Mouse (Mus musculus) intestine, embryonic 16.5 days (tissue): ENCODE measurements at regions not wholly inside any gene's neighbourhood (a gene's known extent, or its start where the extent isn't known, plus 50 kb on each side); places are given as distances from the start of the nearest gene placed in this dataset.

Experiments used
- ATAC-seq: fragments of 200-750 bp; cut with Nextera tagmentation; 2 replicates; pipeline ENCODE4 v1.8.0; 2017; ENCODE audit warnings: moderate TSS enrichment, moderate library complexity
- H3K27ac ChIP-seq: fragments of 300-500 bp; sonication (generic); 2 replicates; pipeline ENCODE4 v1.5.1; 2014; ENCODE audit warnings: mild to moderate bottlenecking, low read length
- H3K27me3 ChIP-seq: fragments of 300-500 bp; sonication (generic); replicated peaks from 2 replicates; pipeline ENCODE4 v1.6.1; 2014; ENCODE audit warnings: low read length, control low read depth, mixed read lengths; ENCODE audit not compliant: control insufficient read depth, insufficient read depth
- H3K36me3 ChIP-seq: fragments of 300-500 bp; sonication (generic); 2 replicates; pipeline ENCODE4 v1.6.1; 2014; ENCODE audit warnings: low read length, control low read depth; ENCODE audit not compliant: control insufficient read depth, insufficient read depth
- H3K4me1 ChIP-seq: fragments of 300-500 bp; sonication (generic); 2 replicates; pipeline ENCODE4 v1.6.1; 2014; ENCODE audit warnings: low read length, control low read depth, mixed read lengths; ENCODE audit not compliant: control insufficient read depth, insufficient read depth
- H3K4me2 ChIP-seq: fragments of 300-500 bp; sonication (generic); 2 replicates; pipeline ENCODE4 v1.6.1; 2014; ENCODE audit warnings: low read depth, low read length, control low read depth
- H3K4me3 ChIP-seq: fragments of 300-500 bp; sonication (generic); 2 replicates; pipeline ENCODE4 v1.5.1; 2014; ENCODE audit warnings: mild to moderate bottlenecking, low read length
- H3K9ac ChIP-seq: fragments of 300-500 bp; sonication (generic); 2 replicates; pipeline ENCODE4 v1.6.1; 2014; ENCODE audit warnings: low read depth, low read length
- H3K9me3 ChIP-seq: fragments of 300-500 bp; sonication (generic); 2 replicates; pipeline ENCODE4 v1.6.1; 2016; ENCODE audit warnings: low read length, control low read depth; ENCODE audit not compliant: control insufficient read depth
- WGBS: fragments of 180-500 bp; shearing (Covaris S2); extraction: QIAGEN DNeasy Blood & Tissue Kit; methylation state at CpG from one replicate; pipeline ENCODE4 v1.1.7; 2014; 5-methylcytosine and 5-hydroxymethylcytosine counted together

- Histone ChIP-seq H3K9ac (no peak overlapping the region), H3K4me3 (no peak overlapping the region), H3K4me2 (no peak overlapping the region), H3K9me3 (no peaks in the 10 kb centered on the region), H3K36me3 (no peaks in the 10 kb centered on the region), H3K27ac (no peak overlapping the region), H3K27me3 (no peaks in the 10 kb centered on the region), H3K4me1 (no peaks in the 10 kb centered on the region; the same call in 1 of the 2 replicates)
- 91% methylated on average over 4 of the region's 4 CpGs for WGBS
- no peak for ATAC-seq
Observed at GRCm38 (mm10) chr3:41460131-41460530, 95.4 kb upstream of the Jade1 start.

- WGBS = 91% methylated on average over 6 of the region's 6 CpGs
- Histone ChIP-seq H3K4me2 (no peak overlapping the region), H3K27me3 (no peaks in the 10 kb centered on the region), H3K4me1 (no peaks in the 10 kb centered on the region; the same call in 1 of the 2 replicates), H3K27ac (no peak overlapping the region), H3K4me3 (no peak overlapping the region), H3K9me3 (no peaks in the 10 kb centered on the region), H3K9ac (no peak overlapping the region), H3K36me3 (no peaks in the 10 kb centered on the region)
- no peak for ATAC-seq
Observed at GRCm38 (mm10) chr3:41458156-41458555, 97.4 kb upstream of the Jade1 start.

- H3K4me2 ChIP-seq = no peak overlapping the region
- no peaks in the 10 kb centered on the region for H3K27me3 ChIP-seq
- no peaks in the 10 kb centered on the region for H3K4me1 ChIP-seq
- no peak for ATAC-seq
- H3K36me3 ChIP-seq = no peaks in the 10 kb centered on the region
- no peak overlapping the region for H3K27ac ChIP-seq
- no peak overlapping the region for H3K9ac ChIP-seq
- H3K4me3 ChIP-seq = no peak overlapping the region
- H3K9me3 ChIP-seq = no peaks in the 10 kb centered on the region
- 78% methylated on average over 3 of the region's 3 CpGs for WGBS
Observed at GRCm38 (mm10) chr3:41453525-41453924, 102.0 kb upstream of the Jade1 start.

GRCm38 (mm10) chr3:41452716-41453090 lies 102.8 kb upstream of the Jade1 start:
- no peak overlapping the region for H3K9ac ChIP-seq
- no peaks in the 10 kb centered on the region for H3K9me3 ChIP-seq
- H3K4me1 ChIP-seq = no peaks in the 10 kb centered on the region
- no peak overlapping the region for H3K4me2 ChIP-seq
- 56% methylated on average over 3 of the region's 3 CpGs for WGBS
- ATAC-seq = no peak
- H3K27ac ChIP-seq = no peak overlapping the region
- H3K36me3 ChIP-seq = no peaks in the 10 kb centered on the region
- no peaks in the 10 kb centered on the region for H3K27me3 ChIP-seq
- no peak overlapping the region for H3K4me3 ChIP-seq

GRCm38 (mm10) chr3:41452020-41452715 lies 103.4 kb upstream of the Jade1 start:
- no peaks in the 10 kb centered on the region for H3K36me3 ChIP-seq
- H3K9me3 ChIP-seq = no peaks in the 10 kb centered on the region
- no peak overlapping the region for H3K4me3 ChIP-seq
- no peak overlapping the region for H3K27ac ChIP-seq
- H3K4me2 ChIP-seq = no peak overlapping the region
- 65% methylated on average over 3 of the region's 3 CpGs for WGBS
- H3K27me3 ChIP-seq = no peaks in the 10 kb centered on the region
- peak; percentile 94 for ATAC-seq
- H3K9ac ChIP-seq = no peak overlapping the region
- no peaks in the 10 kb centered on the region for H3K4me1 ChIP-seq

- no peak overlapping the region for H3K9ac ChIP-seq
- no peaks in the 10 kb centered on the region for H3K27me3 ChIP-seq
- no peak overlapping the region for H3K4me3 ChIP-seq
- H3K9me3 ChIP-seq = no peaks in the 10 kb centered on the region
- no peaks in the 10 kb centered on the region for H3K36me3 ChIP-seq
- H3K27ac ChIP-seq = no peak overlapping the region
- no peak overlapping the region for H3K4me2 ChIP-seq
- 63% methylated on average over 1 of the region's 1 CpGs for WGBS
- ATAC-seq = no peak
- H3K4me1 ChIP-seq = no peaks in the 10 kb centered on the region
Observed at GRCm38 (mm10) chr3:41450696-41451095, 104.8 kb upstream of the Jade1 start.

GRCm38 (mm10) chr3:41444243-41444753 lies 111.2 kb upstream of the Jade1 start:
- WGBS = 93% methylated on average over 9 of the region's 9 CpGs
- Histone ChIP-seq H3K36me3 (no peaks in the 10 kb centered on the region), H3K4me3 (no peak overlapping the region), H3K9me3 (no peaks in the 10 kb centered on the region), H3K4me1 (no peaks in the 10 kb centered on the region), H3K27me3 (no peaks in the 10 kb centered on the region), H3K4me2 (no peak overlapping the region), H3K9ac (no peak overlapping the region), H3K27ac (no peak overlapping the region)
- ATAC-seq = no peak

GRCm38 (mm10) chr3:41436238-41436637 lies 119.3 kb upstream of the Jade1 start:
- Histone ChIP-seq H3K27me3 (no peaks in the 10 kb centered on the region), H3K9me3 (no peaks in the 10 kb centered on the region), H3K9ac (no peak overlapping the region), H3K4me2 (no peak overlapping the region), H3K4me3 (no peak overlapping the region), H3K27ac (no peak overlapping the region), H3K36me3 (no peaks in the 10 kb centered on the region), H3K4me1 (no peaks in the 10 kb centered on the region)
- 89% methylated on average over 8 of the region's 8 CpGs for WGBS
- ATAC-seq = no peak

GRCm38 (mm10) chr3:41433106-41433505 lies 122.4 kb upstream of the Jade1 start:
- WGBS = 60% methylated on average over 3 of the region's 3 CpGs
- Histone ChIP-seq H3K4me1 (no peaks in the 10 kb centered on the region), H3K9me3 (no peaks in the 10 kb centered on the region), H3K27me3 (no peaks in the 10 kb centered on the region), H3K4me3 (no peak overlapping the region), H3K9ac (no peak overlapping the region), H3K27ac (no peak overlapping the region), H3K4me2 (no peak overlapping the region), H3K36me3 (no peaks in the 10 kb centered on the region)
- no peak for ATAC-seq

- Histone ChIP-seq H3K9ac (no peak overlapping the region), H3K36me3 (no peaks in the 10 kb centered on the region), H3K9me3 (no peaks in the 10 kb centered on the region), H3K27me3 (no peaks in the 10 kb centered on the region), H3K4me2 (no peak overlapping the region), H3K27ac (no peak overlapping the region), H3K4me1 (no peaks in the 10 kb centered on the region), H3K4me3 (no peak overlapping the region)
- ATAC-seq = peak; percentile 36; the same call in 1 of the 2 replicates
- 65% methylated on average over 5 of the region's 5 CpGs for WGBS
Observed at GRCm38 (mm10) chr3:41432376-41432775, 123.2 kb upstream of the Jade1 start.
